Mouse (Mus musculus): ENCODE data around the gene Zbtb40. TPM values are rescaled to one million over a fixed set of nuclear protein-coding genes. Genes with fewer than 3 reads are reported as not detected.

Gene Zbtb40
- total and polyA plus RNA-seq, 3 experiments, result 2.7 to 7.1 (median 6.7) TPM

DNA sequence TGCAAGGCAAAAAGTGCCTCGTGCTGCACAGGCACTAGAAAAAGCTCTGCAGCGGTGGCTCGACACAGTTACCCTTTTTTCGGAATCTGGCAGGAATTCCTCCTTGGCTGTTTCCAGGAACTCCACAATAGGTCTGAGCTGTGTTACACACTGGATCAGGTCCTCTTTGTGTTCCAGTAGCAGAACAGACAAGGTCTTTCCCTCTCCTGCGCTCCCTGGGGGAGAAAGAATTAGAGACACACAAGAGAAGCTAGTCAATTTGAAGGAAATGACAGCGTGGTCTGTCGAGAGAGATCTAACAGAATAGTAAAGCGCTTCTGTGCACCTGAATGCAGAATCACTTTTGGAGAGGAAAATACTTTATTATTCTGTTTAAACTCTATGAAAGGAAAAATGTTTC, 41.6 kb downstream of the Zbtb40 start:
- Histone ChIP-seq H3K36me3 (replicated peaks in 1 of 2; ENCODE audit: control insufficient read depth in 1 of 2, insufficient read depth in 1 of 2, low read length in 1 of 2) (peaks cover 2 to 63% of the 10 kb centered on the region in 2 experiments), H3K27me3 (replicated peaks) (no peaks in the 10 kb centered on the region), H3K4me1 (ENCODE audit: control insufficient read depth in 1 of 2, insufficient read depth in 2 of 2) (no peaks in the 10 kb centered on the region), H3K4me2 (ENCODE audit: insufficient read depth, low read depth, poor library complexity, severe bottlenecking) (no peak overlapping the region), H3K79me2 (replicated peaks; ENCODE audit: control insufficient read depth, extremely low read depth, insufficient read depth, poor library complexity, severe bottlenecking) (no peaks in the 10 kb centered on the region), H3K9me3 (replicated peaks; ENCODE audit: low read length) (no peaks in the 10 kb centered on the region), H3K9ac (ENCODE audit: insufficient read depth, low read depth) (no peak overlapping the region), H3K27ac (ENCODE audit: insufficient read depth, low read depth) (no peak overlapping the region), H3K4me3 (replicated peaks in 1 of 3; ENCODE audit: low read depth in 2 of 3, low read length in 2 of 3, poor library complexity in 1 of 3) (no peak overlapping the region)
- no peak for DNase-seq (ENCODE audit: extremely low read depth)
- no peak for TF ChIP-seq TBP (conservative IDR thresholded peaks at IDR 0.05; ENCODE audit: low read depth, low read length)
- TF ChIP-seq CHD2 (IDR thresholded peaks at IDR 0.05; ENCODE audit: low read length), result no peak
- no peak for TF ChIP-seq ZNF384 (IDR thresholded peaks at IDR 0.05; ENCODE audit: low read depth, low read length)
- no peak for TF ChIP-seq JUND (conservative IDR thresholded peaks at IDR 0.05; ENCODE audit: low read depth, low read length)
- TF ChIP-seq RCOR1 (conservative IDR thresholded peaks at IDR 0.05; ENCODE audit: low read depth, low read length), result no peak
- TF ChIP-seq RAD21 (IDR thresholded peaks at IDR 0.05; ENCODE audit: low read depth, low read length), result no peak
- TF ChIP-seq HCFC1 (IDR thresholded peaks at IDR 0.05; ENCODE audit: low read depth, low read length), result no peak
- in situ Hi-C loops (cut with MboI; ENCODE audit: low pct_ligation_motif_present, low pct_unique_long_range_greater_than_20kb, low sequenced_read_pairs) (no loop called here), dilution Hi-C loops (cut with MboI; ENCODE audit: extremely low pct_ligation_motif_present, extremely low pct_unique_long_range_greater_than_20kb, low sequenced_read_pairs) (no loop called here)

DNA sequence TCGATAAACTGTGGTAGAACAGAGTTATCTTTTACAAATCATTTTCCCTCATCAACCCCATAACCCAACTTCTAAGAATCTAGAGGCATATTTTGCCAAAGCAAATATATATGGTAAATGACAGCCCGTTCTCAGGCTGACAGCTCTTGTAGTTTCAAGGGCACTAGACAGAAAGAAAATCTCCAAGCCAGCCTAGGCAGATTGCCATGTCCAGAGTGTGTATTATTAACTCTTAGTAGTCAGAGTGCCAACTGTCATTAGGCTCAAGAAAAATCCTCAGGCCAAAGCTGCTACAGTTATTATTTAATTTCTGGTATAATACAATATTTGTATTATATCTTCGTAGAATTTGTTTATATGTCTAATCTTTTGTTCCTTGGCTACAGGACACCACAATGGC, 46.8 kb downstream of the Zbtb40 start:
- peaks cover 22 to 74% of the 10 kb centered on the region in 2 experiments for H3K36me3 ChIP-seq (replicated peaks in 1 of 2; ENCODE audit: control insufficient read depth in 1 of 2, insufficient read depth in 1 of 2, low read length in 1 of 2)
- H3K79me2 ChIP-seq (replicated peaks; ENCODE audit: control insufficient read depth, extremely low read depth, insufficient read depth, poor library complexity, severe bottlenecking), result no peaks in the 10 kb centered on the region

GRCm38 (mm10) chr4:137001020-137001419, 47.6 kb downstream of the Zbtb40 start:
- H3K27me3 ChIP-seq (replicated peaks), result no peaks in the 10 kb centered on the region
- in situ Hi-C loops (cut with MboI; ENCODE audit: low pct_ligation_motif_present, low pct_unique_long_range_greater_than_20kb, low sequenced_read_pairs) (no loop called here), dilution Hi-C loops (cut with MboI; ENCODE audit: extremely low pct_ligation_motif_present, extremely low pct_unique_long_range_greater_than_20kb, low sequenced_read_pairs) (no loop called here)
- no peak overlapping the region for H3K4me2 ChIP-seq (ENCODE audit: insufficient read depth, low read depth, poor library complexity, severe bottlenecking)
- no peak overlapping the region for H3K9ac ChIP-seq (ENCODE audit: insufficient read depth, low read depth)
- H3K9me3 ChIP-seq (replicated peaks; ENCODE audit: low read length), result no peaks in the 10 kb centered on the region
- TF ChIP-seq RCOR1 (conservative IDR thresholded peaks at IDR 0.05; ENCODE audit: low read depth, low read length) (no peak), NELFE (IDR thresholded peaks at IDR 0.05; ENCODE audit: low read depth, low read length) (no peak), PAX5 (IDR thresholded peaks at IDR 0.05; ENCODE audit: low read length) (no peak), GABPA (IDR thresholded peaks at IDR 0.05; ENCODE audit: insufficient replicate concordance, low read depth, low read length) (no peak), ETS1 (conservative IDR thresholded peaks at IDR 0.05; ENCODE audit: low read depth, low read length) (no peak), ZNF384 (IDR thresholded peaks at IDR 0.05; ENCODE audit: low read depth, low read length) (no peak), TBP (conservative IDR thresholded peaks at IDR 0.05; ENCODE audit: low read depth, low read length) (no peak), POLR2A (IDR thresholded peaks at IDR 0.05; ENCODE audit: low read depth, low read length) (no peak), MAZ (IDR thresholded peaks at IDR 0.05; ENCODE audit: low read depth, low read length) (no peak), USF2 (conservative IDR thresholded peaks at IDR 0.05; ENCODE audit: low read depth, low read length) (no peak)
- H3K4me3 ChIP-seq (replicated peaks in 1 of 3; ENCODE audit: low read depth in 2 of 3, low read length in 2 of 3, poor library complexity in 1 of 3), result no peak overlapping the region
- H3K27ac ChIP-seq (ENCODE audit: insufficient read depth, low read depth), result no peak overlapping the region
- DNase-seq (ENCODE audit: extremely low read depth), result no peak
- H3K36me3 ChIP-seq (replicated peaks in 1 of 2; ENCODE audit: control insufficient read depth in 1 of 2, insufficient read depth in 1 of 2, low read length in 1 of 2), result peaks cover 21 to 73% of the 10 kb centered on the region in 2 experiments
- no peaks in the 10 kb centered on the region for H3K4me1 ChIP-seq (ENCODE audit: control insufficient read depth in 1 of 2, insufficient read depth in 2 of 2)
- H3K79me2 ChIP-seq (replicated peaks; ENCODE audit: control insufficient read depth, extremely low read depth, insufficient read depth, poor library complexity, severe bottlenecking), result no peaks in the 10 kb centered on the region

More for the DNA sequence above, 46.8 kb downstream of the Zbtb40 start:
- Histone ChIP-seq H3K4me2 (ENCODE audit: insufficient read depth, low read depth, poor library complexity, severe bottlenecking) (no peak overlapping the region), H3K27ac (ENCODE audit: insufficient read depth, low read depth) (no peak overlapping the region), H3K9me3 (replicated peaks; ENCODE audit: low read length) (no peaks in the 10 kb centered on the region), H3K4me1 (ENCODE audit: control insufficient read depth in 1 of 2, insufficient read depth in 2 of 2) (no peaks in the 10 kb centered on the region), H3K4me3 (replicated peaks in 1 of 3; ENCODE audit: low read depth in 2 of 3, low read length in 2 of 3, poor library complexity in 1 of 3) (no peak overlapping the region), H3K27me3 (replicated peaks) (no peaks in the 10 kb centered on the region), H3K9ac (ENCODE audit: insufficient read depth, low read depth) (no peak overlapping the region)
- no peak for DNase-seq (ENCODE audit: extremely low read depth)
- dilution Hi-C loops (cut with MboI; ENCODE audit: extremely low pct_ligation_motif_present, extremely low pct_unique_long_range_greater_than_20kb, low sequenced_read_pairs) (no loop called here), in situ Hi-C loops (cut with MboI; ENCODE audit: low pct_ligation_motif_present, low pct_unique_long_range_greater_than_20kb, low sequenced_read_pairs) (no loop called here)
- no peak for TF ChIP-seq MEF2A (IDR thresholded peaks at IDR 0.05; ENCODE audit: borderline replicate concordance, low read depth, low read length)
- no peak for TF ChIP-seq ZKSCAN1 (IDR thresholded peaks at IDR 0.05; ENCODE audit: borderline replicate concordance, low read depth, low read length)
- TF ChIP-seq USF2 (conservative IDR thresholded peaks at IDR 0.05; ENCODE audit: low read depth, low read length), result no peak
- no peak for TF ChIP-seq KAT2A (IDR thresholded peaks at IDR 0.05; ENCODE audit: insufficient replicate concordance, low read length)
- TF ChIP-seq ZNF384 (IDR thresholded peaks at IDR 0.05; ENCODE audit: low read depth, low read length), result no peak
- no peak for TF ChIP-seq CTCF (conservative IDR thresholded peaks at IDR 0.05 in 1 of 2, IDR thresholded peaks at IDR 0.05 in 1 of 2; ENCODE audit: low read depth in 2 of 2, low read length in 2 of 2)
- TF ChIP-seq TBP (conservative IDR thresholded peaks at IDR 0.05; ENCODE audit: low read depth, low read length), result no peak
- no peak for TF ChIP-seq E2F4 (IDR thresholded peaks at IDR 0.05; ENCODE audit: insufficient replicate concordance, low read depth, low read length)
- no peak for TF ChIP-seq MAZ (IDR thresholded peaks at IDR 0.05; ENCODE audit: low read depth, low read length)
- TF ChIP-seq ZC3H11A (IDR thresholded peaks at IDR 0.05; ENCODE audit: low read depth, low read length), result no peak

Measured in CH12.LX (cell line).